Mouse (Mus musculus) liver, adult 2 months (tissue): ENCODE results near the gene Dnah2.

Experiments used
- CTCF ChIP-seq: fragments of 200-500 bp; IDR thresholded peaks from 2 replicates; pipeline ENCODE4 v1.5.1; 2011; ENCODE audit warnings: low read depth, low read length, control low read depth
- POLR2A ChIP-seq: fragments of 200-500 bp; IDR thresholded peaks from 2 replicates; pipeline ENCODE4 v1.6.1; 2011; ENCODE audit warnings: low read length, control low read depth; ENCODE audit not compliant: insufficient read depth; ENCODE audit errors: extremely low read depth

DNA sequence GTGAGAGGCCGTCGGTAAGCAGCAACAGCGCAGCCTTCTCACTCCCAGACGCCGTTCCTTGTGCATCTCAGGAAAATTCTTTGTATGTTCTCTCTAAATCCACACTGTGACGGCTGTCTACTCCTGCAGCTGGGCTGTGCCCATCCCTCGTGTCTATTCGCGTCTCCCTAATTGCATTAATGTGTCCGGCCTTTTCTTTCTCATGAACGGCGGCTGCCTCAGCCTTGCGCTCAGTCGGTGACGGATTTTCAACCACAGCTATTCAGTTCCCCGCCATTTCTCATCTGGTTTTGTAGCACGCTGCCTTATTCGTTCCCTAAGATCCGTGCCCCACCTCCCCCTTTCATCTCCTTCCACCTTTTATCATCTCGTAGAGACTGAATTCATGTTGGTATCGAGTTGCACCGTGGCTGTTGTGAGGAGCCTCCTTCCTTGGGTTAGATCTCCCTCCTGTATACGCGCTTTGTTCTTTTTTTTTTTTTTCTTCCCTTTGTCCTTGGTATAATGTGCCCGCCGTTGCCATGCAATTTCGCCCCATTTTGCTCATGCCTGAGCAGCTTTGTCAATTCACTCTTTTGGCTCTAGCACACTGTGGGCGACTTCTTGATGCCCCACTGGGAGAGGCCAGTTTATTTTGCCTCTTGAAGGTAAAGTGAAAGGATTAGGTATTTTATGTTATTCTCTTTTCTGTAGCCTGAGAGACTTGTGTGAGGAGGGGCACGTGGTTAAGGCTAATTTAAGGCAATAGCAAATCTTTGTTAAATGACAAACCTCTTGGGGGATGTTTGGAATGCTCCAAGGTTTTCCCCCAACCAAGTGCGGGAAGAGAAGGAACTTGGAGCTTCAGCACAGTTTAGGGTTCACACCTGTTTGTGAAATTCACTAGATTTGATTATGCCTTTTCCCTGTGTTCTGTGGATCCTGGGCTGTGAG lies 21.5 kb downstream of the Dnah2 start:
- no peak for TF ChIP-seq CTCF
- TF ChIP-seq POLR2A, result no peak
